Mouse (Mus musculus) frontal cortex, adult 2 months (tissue): Measurements from ENCODE around the gene Tigit. TPM values are rescaled to one million over a fixed set of nuclear protein-coding genes. Genes with fewer than 3 reads are reported as not detected.

Experiments used
- DNase-seq, 2 experiments: peaks; one replicate each; pipeline ENCODE4 v3.0.0; 2022; ENCODE audit warnings: low spot score in 1 of 2; ENCODE audit errors: extremely low spot score in 1 of 2
- polyA plus RNA-seq: library from polyadenylated mRNA; depleted of rRNA; stranded (reverse); fragments of >200 nt; gene quantifications from 2 replicates; pipeline ENCODE4 v1.2.3, GENCODE M21; 2012; rRNA removed

The Tigit gene
- polyA plus RNA-seq, 1 experiment = not detected

- no peak for DNase-seq
Observed at GRCm38 (mm10) chr16:43623315-43624000, 40.5 kb downstream of the Tigit start.

- DNase-seq = no peak
Observed at GRCm38 (mm10) chr16:43620359-43620758, 43.6 kb downstream of the Tigit start.

- DNase-seq = no peak
Observed at GRCm38 (mm10) chr16:43619277-43619676, 44.7 kb downstream of the Tigit start.

- no peak for DNase-seq
Observed at GRCm38 (mm10) chr16:43618286-43618685, 45.7 kb downstream of the Tigit start.

- DNase-seq = no peak
Observed at GRCm38 (mm10) chr16:43617346-43617745, 46.6 kb downstream of the Tigit start.

GRCm38 (mm10) chr16:43616348-43616747, 47.6 kb downstream of the Tigit start:
- no peak for DNase-seq

- no peak for DNase-seq
Observed at GRCm38 (mm10) chr16:43610375-43610774, 53.6 kb downstream of the Tigit start.

GRCm38 (mm10) chr16:43608066-43608465, 55.9 kb downstream of the Tigit start:
- DNase-seq = no peak

GRCm38 (mm10) chr16:43607086-43607485, 56.9 kb downstream of the Tigit start:
- DNase-seq = no peak

GRCm38 (mm10) chr16:43604399-43605013, 59.4 kb downstream of the Tigit start:
- no peak for DNase-seq

GRCm38 (mm10) chr16:43603591-43604141, 60.3 kb downstream of the Tigit start:
- DNase-seq = no peak

- DNase-seq = no peak
Observed at GRCm38 (mm10) chr16:43602573-43602972, 61.4 kb downstream of the Tigit start.

- no peak for DNase-seq
Observed at GRCm38 (mm10) chr16:43599707-43600106, 64.2 kb downstream of the Tigit start.

Other genes with a start within 250 kb of the Tigit start
- 0.19 and 0.20 TPM in 2 replicates for gene Drd3, start 89.9 kb upstream of the Tigit start, polyA plus RNA-seq
- gene Ccdc191, start 225.7 kb upstream of the Tigit start, polyA plus RNA-seq = 6.6 and 7.1 TPM in 2 replicates